Mouse (Mus musculus) CH12.LX (cell line): ENCODE results near the gene Hexim2.

Source experiments
- BHLHE40 ChIP-seq: IDR thresholded peaks from 2 replicates; pipeline ENCODE4 v1.6.1; 2011; ENCODE audit warnings: mild to moderate bottlenecking, low read depth, low read length, improper control_type of control experiment
- CTCF ChIP-seq, 2 experiments: IDR thresholded peaks in 1 of 2; conservative IDR thresholded peaks in 1 of 2; 2 replicates each; pipeline ENCODE4 v1.5.1; 2011 to 2012; ENCODE audit warnings: low read depth in 2 of 2, low read length in 2 of 2, improper control_type of control experiment in 1 of 2, inconsistent platforms in 1 of 2, mild to moderate bottlenecking in 1 of 2, moderate library complexity in 1 of 2
- E2F4 ChIP-seq: IDR thresholded peaks from 2 replicates; pipeline ENCODE4 v1.6.1; 2011; ENCODE audit warnings: low read depth, low read length, improper control_type of control experiment; ENCODE audit not compliant: insufficient replicate concordance
- ELF1 ChIP-seq: IDR thresholded peaks from 2 replicates; pipeline ENCODE4 v1.6.1; 2014; ENCODE audit warnings: low read depth, mild to moderate bottlenecking, inconsistent platforms, low read length, improper control_type of control experiment
- EP300 ChIP-seq: IDR thresholded peaks from 2 replicates; pipeline ENCODE4 v1.6.1; 2011; ENCODE audit warnings: low read length, improper control_type of control experiment
- IRF4 ChIP-seq: IDR thresholded peaks from 2 replicates; pipeline ENCODE4 v1.6.1; 2014; ENCODE audit warnings: low read depth, mild to moderate bottlenecking, inconsistent platforms, low read length, improper control_type of control experiment
- MAFK ChIP-seq: IDR thresholded peaks from 2 replicates; pipeline ENCODE4 v1.6.1; 2011; ENCODE audit warnings: low read length, improper control_type of control experiment; ENCODE audit not compliant: insufficient replicate concordance
- NRF1 ChIP-seq: IDR thresholded peaks from 2 replicates; pipeline ENCODE4 v1.6.1; 2014; ENCODE audit warnings: low read depth, mild to moderate bottlenecking, inconsistent platforms, low read length, improper control_type of control experiment, moderate library complexity
- POLR2A ChIP-seq: IDR thresholded peaks from 2 replicates; pipeline ENCODE4 v1.6.1; 2011; ENCODE audit warnings: low read depth, mild to moderate bottlenecking, improper control_type of control experiment, low read length
- RAD21 ChIP-seq: IDR thresholded peaks from 2 replicates; pipeline ENCODE4 v1.6.1; 2011; ENCODE audit warnings: low read depth, mild to moderate bottlenecking, low read length, improper control_type of control experiment, moderate library complexity
- SIN3A ChIP-seq: IDR thresholded peaks from 2 replicates; pipeline ENCODE4 v1.6.1; 2012; ENCODE audit warnings: low read length, improper control_type of control experiment, inconsistent platforms
- USF2 ChIP-seq: conservative IDR thresholded peaks from 2 replicates; pipeline ENCODE4 v1.6.1; 2011; ENCODE audit warnings: low read depth, low read length, improper control_type of control experiment
- ZMIZ1 ChIP-seq: IDR thresholded peaks from 2 replicates; pipeline ENCODE4 v1.6.1; 2012; ENCODE audit warnings: low read depth, mild to moderate bottlenecking, inconsistent platforms, low read length, improper control_type of control experiment
- ZNF384 ChIP-seq: IDR thresholded peaks from 2 replicates; pipeline ENCODE4 v1.6.1; 2012; ENCODE audit warnings: low read depth, low read length, improper control_type of control experiment, inconsistent platforms

- TF ChIP-seq ZNF384: no peak
- TF ChIP-seq POLR2A: no peak
- no peak for TF ChIP-seq CTCF (conservative IDR thresholded peaks at IDR 0.05 in 1 of 2, IDR thresholded peaks at IDR 0.05 in 1 of 2; ENCODE audit: low read depth in 2 of 2, low read length in 2 of 2)
- no peak for TF ChIP-seq E2F4
- TF ChIP-seq ELF1: no peak
- TF ChIP-seq ZMIZ1: no peak
- TF ChIP-seq RAD21: no peak
- no peak for TF ChIP-seq USF2
- TF ChIP-seq SIN3A: no peak
- TF ChIP-seq BHLHE40: no peak
- no peak for TF ChIP-seq MAFK
- no peak for TF ChIP-seq IRF4
- TF ChIP-seq NRF1: no peak
- TF ChIP-seq EP300: no peak
These were observed 26.4 kb upstream of the Hexim2 start for GRCm38 (mm10) chr11:103105810-103106209.
